Mouse (Mus musculus) stomach, embryonic 16.5 days (tissue): Measurements from ENCODE around the gene Stpg2. TPM values are rescaled to one million over a fixed set of nuclear protein-coding genes. Genes with fewer than 3 reads are reported as not detected.

ENCODE experiments used
- ATAC-seq: fragments of 200-750 bp; cut with Nextera tagmentation; 2 replicates; pipeline ENCODE4 v1.8.0; 2017; ENCODE audit warnings: moderate number of reproducible peaks, moderate TSS enrichment; ENCODE audit not compliant: insufficient read depth, low FRiP score
- H3K27ac ChIP-seq: fragments of 300-500 bp; sonication (generic); 2 replicates; pipeline ENCODE4 v1.5.1; 2014; ENCODE audit warnings: low read length
- H3K27me3 ChIP-seq: fragments of 300-500 bp; sonication (generic); 2 replicates; pipeline ENCODE4 v1.6.1; 2014; ENCODE audit warnings: low read length, control low read depth, mixed read lengths; ENCODE audit not compliant: control insufficient read depth, insufficient read depth
- H3K36me3 ChIP-seq: fragments of 300-500 bp; sonication (generic); 2 replicates; pipeline ENCODE4 v1.6.1; 2014; ENCODE audit warnings: low read length; ENCODE audit not compliant: control insufficient read depth, insufficient read depth
- H3K4me1 ChIP-seq: fragments of 300-500 bp; sonication (generic); 2 replicates; pipeline ENCODE4 v1.6.1; 2014; ENCODE audit warnings: low read length, control low read depth, mixed read lengths; ENCODE audit not compliant: control insufficient read depth, insufficient read depth
- H3K4me2 ChIP-seq: fragments of 300-500 bp; sonication (generic); 2 replicates; pipeline ENCODE4 v1.6.1; 2014; ENCODE audit warnings: low read depth, low read length, mixed read lengths
- H3K4me3 ChIP-seq: fragments of 300-500 bp; sonication (generic); replicated peaks from 2 replicates; pipeline ENCODE4 v1.5.1; 2014; ENCODE audit warnings: mild to moderate bottlenecking, low read length
- H3K9ac ChIP-seq: fragments of 300-500 bp; sonication (generic); 2 replicates; pipeline ENCODE4 v1.6.1; 2014; ENCODE audit warnings: low read length
- H3K9me3 ChIP-seq: fragments of 300-500 bp; sonication (generic); replicated peaks from 2 replicates; pipeline ENCODE4 v1.6.1; 2016; ENCODE audit warnings: low read length, control low read depth; ENCODE audit not compliant: control insufficient read depth
- WGBS: fragments of 180-500 bp; shearing (Covaris S2); extraction: QIAGEN DNeasy Blood & Tissue Kit; methylation state at CpG from one replicate; pipeline ENCODE4 v1.1.7; 2014; 5-methylcytosine and 5-hydroxymethylcytosine counted together
- polyA plus RNA-seq: library from polyadenylated mRNA; unstranded; fragments of >200 nt; fragmentation: Nextera tagmentation; extraction: Ambion mirVana; gene quantifications from 2 replicates; pipeline ENCODE4 v1.2.1, GENCODE M21; 2015

Gene Stpg2
- not detected in 2 replicates for polyA plus RNA-seq

DNA sequence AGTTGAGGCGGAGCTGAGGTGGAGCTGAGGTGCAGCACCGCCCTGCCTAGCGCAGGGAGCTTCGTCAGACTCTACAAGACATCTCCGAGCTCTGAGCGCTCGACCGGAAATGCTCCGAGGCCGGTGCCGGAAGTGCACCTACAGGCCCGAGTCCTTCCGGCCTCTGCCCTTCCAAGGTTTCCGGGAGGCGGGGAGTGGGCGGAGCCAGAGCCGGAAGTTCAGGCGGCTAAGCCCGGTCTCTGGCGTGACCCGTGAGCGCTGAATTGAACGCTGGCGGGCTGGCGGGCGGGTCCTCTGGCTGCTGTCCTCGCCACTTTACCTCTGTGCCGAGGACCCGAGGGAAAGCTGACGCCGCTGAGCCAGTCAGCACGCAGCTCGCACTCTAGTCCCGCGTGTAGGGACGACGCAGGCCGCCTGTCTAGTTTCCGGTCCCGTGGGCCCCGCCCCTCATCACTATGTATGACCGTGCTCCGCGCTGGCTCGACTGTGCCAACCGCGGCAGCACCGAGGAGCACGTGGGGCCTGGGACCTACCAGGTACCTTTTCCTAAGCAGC is at the start of gene Stpg2:
Gene Stpg2 (plus strand): TSS at position 251 of the 555 bp plus-strand sequence.
- Histone ChIP-seq H3K4me3 (peak within 1 kb of the TSS; percentile 59), H3K27me3 (peaks cover 10% of the 10 kb centered on the region), H3K36me3 (no peaks in the 10 kb centered on the region), H3K4me2 (peak within 1 kb of the TSS; percentile 95), H3K4me1 (no peaks in the 10 kb centered on the region; the same call in 1 of the 2 replicates), H3K9me3 (no peaks in the 10 kb centered on the region; the same call in 1 of the 2 replicates), H3K27ac (peak within 1 kb of the TSS; percentile 81), H3K9ac (peak within 1 kb of the TSS; percentile 76)
- WGBS: 1% methylated on average over 49 of the region's 49 CpGs
- peak; percentile 98 for ATAC-seq

DNA sequence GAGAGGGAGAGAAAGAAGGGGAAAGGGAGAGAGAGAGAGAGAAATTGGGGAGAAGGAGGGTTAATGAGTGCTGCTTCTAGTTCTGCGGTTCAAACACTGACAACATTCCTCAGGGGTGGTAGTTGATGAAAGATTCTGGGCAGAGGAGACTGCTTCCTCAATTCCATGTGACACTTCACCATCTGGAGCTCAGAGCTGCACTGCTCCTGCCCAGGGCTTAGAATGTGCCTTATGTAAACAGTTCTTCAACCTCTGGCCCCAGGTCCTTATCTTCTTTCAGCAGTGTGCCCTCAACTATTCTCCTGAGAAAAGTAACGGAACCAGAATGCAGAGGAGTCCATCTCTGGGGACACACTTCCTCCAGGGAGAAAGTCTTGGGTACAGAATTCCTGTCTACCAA is 43.3 kb upstream of the Stpg2 start:
- H3K9ac ChIP-seq: no peak overlapping the region
- H3K36me3 ChIP-seq: no peaks in the 10 kb centered on the region
- 19% methylated on average over 2 of the region's 2 CpGs for WGBS
- no peaks in the 10 kb centered on the region for H3K27me3 ChIP-seq
- no peak overlapping the region for H3K27ac ChIP-seq
- H3K4me2 ChIP-seq: no peak overlapping the region
- H3K4me1 ChIP-seq: no peaks in the 10 kb centered on the region
- ATAC-seq: no peak
- H3K4me3 ChIP-seq: no peak overlapping the region
- no peaks in the 10 kb centered on the region for H3K9me3 ChIP-seq

GRCm38 (mm10) chr3:139162658-139163057 is 42.8 kb upstream of the Stpg2 start:
- Histone ChIP-seq H3K9ac (no peak overlapping the region), H3K27ac (no peak overlapping the region), H3K27me3 (no peaks in the 10 kb centered on the region), H3K9me3 (no peaks in the 10 kb centered on the region), H3K4me3 (no peak overlapping the region), H3K4me1 (no peaks in the 10 kb centered on the region), H3K4me2 (no peak overlapping the region), H3K36me3 (no peaks in the 10 kb centered on the region)
- WGBS: 76% methylated on average over 4 of the region's 4 CpGs
- no peak for ATAC-seq

DNA sequence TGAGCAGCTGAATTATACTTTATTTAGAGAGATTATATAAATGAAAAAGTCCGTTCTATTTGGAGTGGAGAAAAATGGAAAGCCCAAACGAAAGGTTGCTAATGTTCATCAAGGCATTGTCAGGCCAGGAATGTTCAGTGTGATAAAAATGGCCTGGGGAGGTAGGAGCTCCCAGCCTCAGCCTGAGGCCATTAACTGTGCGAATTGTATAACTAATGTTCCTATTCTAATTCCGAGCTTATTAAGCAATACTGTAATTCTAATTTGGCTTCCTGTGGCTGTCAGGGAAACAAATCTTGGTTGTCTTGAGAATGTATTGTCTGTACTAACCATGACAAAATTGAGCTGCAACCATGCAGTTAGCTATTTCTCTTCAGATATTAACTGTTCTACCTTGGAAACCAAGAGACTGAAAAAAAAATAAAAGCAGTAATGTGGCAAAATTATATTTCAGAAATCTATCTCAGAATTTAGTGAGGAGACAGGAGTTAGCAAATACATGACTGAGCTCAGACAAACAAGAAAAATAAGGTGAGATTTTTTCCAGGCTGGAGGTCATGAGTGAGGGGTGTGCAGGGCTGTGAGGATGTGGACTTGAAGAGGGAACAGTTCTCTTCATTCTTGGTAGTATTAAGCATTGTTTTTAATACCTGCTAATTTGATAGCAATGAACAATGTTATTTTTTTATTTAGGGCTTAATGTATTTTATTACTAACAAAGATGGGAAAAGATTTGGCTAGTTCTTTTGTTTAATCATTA is 36.8 kb upstream of the Stpg2 start:
- Histone ChIP-seq H3K9me3 (no peaks in the 10 kb centered on the region), H3K27me3 (no peaks in the 10 kb centered on the region), H3K36me3 (no peaks in the 10 kb centered on the region), H3K9ac (no peak overlapping the region), H3K27ac (no peak overlapping the region), H3K4me1 (no peaks in the 10 kb centered on the region), H3K4me3 (no peak overlapping the region), H3K4me2 (no peak overlapping the region)
- no peak for ATAC-seq
- WGBS: 52% methylated on average over 4 of the region's 4 CpGs

DNA sequence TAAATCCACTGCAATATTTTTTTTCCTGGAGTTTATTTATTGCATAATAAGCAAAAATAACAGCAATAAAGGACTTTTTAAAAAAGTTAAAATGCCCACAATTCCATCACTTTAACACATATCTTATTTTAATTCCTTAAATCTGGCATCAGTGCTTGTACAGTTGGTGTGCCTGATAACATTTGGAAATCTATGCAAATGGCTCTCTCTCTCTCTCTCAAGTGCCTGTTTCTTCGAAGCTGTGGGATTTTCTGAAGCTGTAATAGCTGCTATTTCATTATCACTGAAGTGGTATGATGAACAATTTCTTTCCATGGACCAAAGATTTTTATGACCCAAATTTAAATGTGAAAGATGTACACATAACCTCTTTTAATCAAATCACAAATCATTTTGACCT is 35.8 kb upstream of the Stpg2 start:
- H3K27ac ChIP-seq: no peak overlapping the region
- 45% methylated on average over 1 of the region's 1 CpGs for WGBS
- H3K27me3 ChIP-seq: no peaks in the 10 kb centered on the region
- H3K4me3 ChIP-seq: no peak overlapping the region
- H3K4me1 ChIP-seq: no peaks in the 10 kb centered on the region
- no peaks in the 10 kb centered on the region for H3K36me3 ChIP-seq
- H3K9me3 ChIP-seq: no peaks in the 10 kb centered on the region
- H3K4me2 ChIP-seq: no peak overlapping the region
- no peak overlapping the region for H3K9ac ChIP-seq
- no peak for ATAC-seq

GRCm38 (mm10) chr3:139176936-139177335 is 28.6 kb upstream of the Stpg2 start:
- H3K4me1 ChIP-seq: no peaks in the 10 kb centered on the region
- ATAC-seq: no peak
- H3K9ac ChIP-seq: no peak overlapping the region
- H3K36me3 ChIP-seq: no peaks in the 10 kb centered on the region
- no peak overlapping the region for H3K27ac ChIP-seq
- H3K9me3 ChIP-seq: no peaks in the 10 kb centered on the region; the same call in 1 of the 2 replicates
- 69% methylated on average over 1 of the region's 1 CpGs for WGBS
- no peaks in the 10 kb centered on the region for H3K27me3 ChIP-seq
- no peak overlapping the region for H3K4me2 ChIP-seq
- H3K4me3 ChIP-seq: no peak overlapping the region

DNA sequence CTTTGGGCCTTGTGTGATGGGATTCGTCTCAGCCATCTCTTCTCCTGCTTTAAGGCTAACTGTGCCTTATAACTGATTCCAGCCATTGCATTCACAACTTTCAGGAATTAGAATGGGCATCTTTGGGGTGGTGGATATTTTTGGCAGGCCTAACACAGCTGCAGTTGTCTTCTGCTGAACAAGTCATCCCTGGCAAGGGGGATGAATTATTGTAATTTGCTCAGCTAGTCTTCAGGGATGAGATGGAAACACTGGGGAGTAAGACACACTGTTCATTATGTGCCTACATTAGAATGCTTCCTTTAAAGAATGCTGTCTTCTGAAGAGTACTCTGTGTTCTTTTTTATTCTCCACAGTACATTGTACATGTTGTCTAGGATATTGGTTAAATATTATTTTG is 14.0 kb upstream of the Stpg2 start:
- WGBS: 70% methylated on average over 1 of the region's 1 CpGs
- no peaks in the 10 kb centered on the region for H3K4me1 ChIP-seq
- no peak overlapping the region for H3K27ac ChIP-seq
- no peak overlapping the region for H3K9ac ChIP-seq
- no peak overlapping the region for H3K4me2 ChIP-seq
- H3K9me3 ChIP-seq: no peaks in the 10 kb centered on the region
- ATAC-seq: no peak
- no peaks in the 10 kb centered on the region for H3K27me3 ChIP-seq
- no peaks in the 10 kb centered on the region for H3K36me3 ChIP-seq
- H3K4me3 ChIP-seq: no peak overlapping the region

GRCm38 (mm10) chr3:139193917-139194316 is 11.6 kb upstream of the Stpg2 start:
- H3K4me3 ChIP-seq: no peak overlapping the region
- no peak overlapping the region for H3K9ac ChIP-seq
- no peaks in the 10 kb centered on the region for H3K36me3 ChIP-seq
- no peaks in the 10 kb centered on the region for H3K4me1 ChIP-seq
- no peak for ATAC-seq
- no peaks in the 10 kb centered on the region for H3K9me3 ChIP-seq
- no peaks in the 10 kb centered on the region for H3K27me3 ChIP-seq
- H3K27ac ChIP-seq: no peak overlapping the region
- no peak overlapping the region for H3K4me2 ChIP-seq

- Histone ChIP-seq H3K9me3 (no peaks in the 10 kb centered on the region), H3K4me3 (no peak overlapping the region), H3K27me3 (peaks cover 8% of the 10 kb centered on the region), H3K27ac (no peak overlapping the region), H3K9ac (no peak overlapping the region), H3K36me3 (no peaks in the 10 kb centered on the region), H3K4me2 (no peak overlapping the region), H3K4me1 (no peaks in the 10 kb centered on the region)
- WGBS: 47% methylated on average over 3 of the region's 3 CpGs
- no peak for ATAC-seq
These were observed 7.1 kb upstream of the Stpg2 start for GRCm38 (mm10) chr3:139198412-139198811.
